Mouse (Mus musculus): ENCODE results near the gene Cdh13.

GRCm38 (mm10) chr8:119284920-119285319 is 1001.4 kb downstream of the Cdh13 start:
- TF ChIP-seq POLR2A (IDR thresholded peaks at IDR 0.05; ENCODE audit: insufficient read length, low read depth): no peak
- TF ChIP-seq MAX (IDR thresholded peaks at IDR 0.05; ENCODE audit: low read depth): no peak

Data from myocyte (in vitro differentiated cells).